Mouse (Mus musculus): ENCODE results near the gene Icam2. TPM values are rescaled to one million over a fixed set of nuclear protein-coding genes. Genes with fewer than 3 reads are reported as not detected.
A peak's percentile ranks its signal among the peaks of the same experiment; 100 is the strongest.

The Icam2 gene
- polyA plus RNA-seq, 1 experiment from 2014 or later = 24.5 TPM

DNA sequence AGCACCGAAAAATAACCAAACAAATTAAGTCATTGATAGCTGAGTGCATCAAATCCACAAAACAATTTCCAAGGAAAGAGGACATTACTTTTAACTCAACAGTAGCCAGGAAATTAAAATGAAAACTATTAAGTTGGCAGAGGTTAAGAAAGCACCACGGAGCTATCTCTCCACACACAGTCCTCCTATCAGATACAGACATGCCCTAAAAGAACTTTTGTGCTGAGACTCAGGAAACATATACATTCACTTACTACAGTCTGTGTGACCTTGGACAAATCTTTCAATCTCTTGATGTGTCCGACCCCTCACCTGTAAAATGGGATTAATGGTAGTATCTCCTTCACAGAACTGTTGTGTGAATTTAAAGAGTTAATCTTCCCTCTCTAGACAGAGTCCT, 1.5 kb downstream of the Icam2 start:
- Histone ChIP-seq H3K27me3 (ENCODE audit: control insufficient read depth, insufficient read depth, low read length) (no peaks in the 10 kb centered on the region), H3K9ac (ENCODE audit: low read length) (no peak overlapping the region), H3K4me2 (ENCODE audit: low read depth, severe bottlenecking) (no peak overlapping the region), H3K4me1 (ENCODE audit: control insufficient read depth, insufficient read depth, low read length) (no peaks in the 10 kb centered on the region), H3K27ac (replicated peaks; ENCODE audit: low read depth, low read length) (no peak overlapping the region), H3K36me3 (ENCODE audit: control insufficient read depth, insufficient read depth, low read length) (no peaks in the 10 kb centered on the region), H3K4me3 (ENCODE audit: low read depth, low read length) (no peak overlapping the region), H3K9me3 (ENCODE audit: control insufficient read depth, low read length) (no peaks in the 10 kb centered on the region)
- ATAC-seq (ENCODE audit: insufficient number of reproducible peaks, low FRiP score, low TSS enrichment, low read depth) = no peak
- WGBS = 88% methylated on average over 3 of the region's 3 CpGs
- no peak for DNase-seq (ENCODE audit: low spot score)

GRCm38 (mm10) chr11:106383051-106383790, 4.7 kb downstream of the Icam2 start:
- DNase-seq (ENCODE audit: low spot score) = no peak
- H3K9me3 ChIP-seq (ENCODE audit: control insufficient read depth, low read length) = no peaks in the 10 kb centered on the region
- H3K9ac ChIP-seq (ENCODE audit: low read length) = no peak overlapping the region
- no peaks in the 10 kb centered on the region for H3K4me1 ChIP-seq (ENCODE audit: control insufficient read depth, insufficient read depth, low read length)
- ATAC-seq (ENCODE audit: insufficient number of reproducible peaks, low FRiP score, low TSS enrichment, low read depth) = no peak
- 0 out of 2 replicates have a peak overlapping the region, but pooled peaks have one; percentile 4 for H3K4me2 ChIP-seq (ENCODE audit: low read depth, severe bottlenecking)
- H3K4me3 ChIP-seq (ENCODE audit: low read depth, low read length) = no peak overlapping the region
- WGBS = 83% methylated on average over 6 of the region's 6 CpGs
- H3K36me3 ChIP-seq (ENCODE audit: control insufficient read depth, insufficient read depth, low read length) = no peaks in the 10 kb centered on the region
- H3K27me3 ChIP-seq (ENCODE audit: control insufficient read depth, insufficient read depth, low read length) = no peaks in the 10 kb centered on the region
- H3K27ac ChIP-seq (replicated peaks; ENCODE audit: low read depth, low read length) = no peak overlapping the region

- Histone ChIP-seq H3K36me3 (ENCODE audit: control insufficient read depth, insufficient read depth, low read length) (no peaks in the 10 kb centered on the region), H3K9me3 (ENCODE audit: control insufficient read depth, low read length) (no peaks in the 10 kb centered on the region), H3K9ac (ENCODE audit: low read length) (no peak overlapping the region), H3K4me2 (ENCODE audit: low read depth, severe bottlenecking) (no peak overlapping the region), H3K27me3 (ENCODE audit: control insufficient read depth, insufficient read depth, low read length) (no peaks in the 10 kb centered on the region), H3K4me1 (ENCODE audit: control insufficient read depth, insufficient read depth, low read length) (no peaks in the 10 kb centered on the region), H3K27ac (replicated peaks; ENCODE audit: low read depth, low read length) (no peak overlapping the region), H3K4me3 (ENCODE audit: low read depth, low read length) (no peak overlapping the region)
- 76% methylated on average over 5 of the region's 5 CpGs for WGBS
- no peak for ATAC-seq (ENCODE audit: insufficient number of reproducible peaks, low FRiP score, low TSS enrichment, low read depth)
- DNase-seq (ENCODE audit: low spot score) = no peak
Measured at GRCm38 (mm10) chr11:106382424-106382823, 5.5 kb downstream of the Icam2 start.

- H3K36me3 ChIP-seq (ENCODE audit: control insufficient read depth, insufficient read depth, low read length) = no peaks in the 10 kb centered on the region
- no peak overlapping the region for H3K4me3 ChIP-seq (ENCODE audit: low read depth, low read length)
- H3K27ac ChIP-seq (replicated peaks; ENCODE audit: low read depth, low read length) = no peak overlapping the region
- H3K27me3 ChIP-seq (ENCODE audit: control insufficient read depth, insufficient read depth, low read length) = no peaks in the 10 kb centered on the region
- no peak overlapping the region for H3K4me2 ChIP-seq (ENCODE audit: low read depth, severe bottlenecking)
- no peaks in the 10 kb centered on the region for H3K9me3 ChIP-seq (ENCODE audit: control insufficient read depth, low read length)
- no peaks in the 10 kb centered on the region for H3K4me1 ChIP-seq (ENCODE audit: control insufficient read depth, insufficient read depth, low read length)
- 90% methylated on average over 7 of the region's 7 CpGs for WGBS
- DNase-seq (ENCODE audit: low spot score) (no peak), ATAC-seq (ENCODE audit: insufficient number of reproducible peaks, low FRiP score, low TSS enrichment, low read depth) (no peak)
- H3K9ac ChIP-seq (ENCODE audit: low read length) = no peak overlapping the region
Measured at GRCm38 (mm10) chr11:106381883-106382282, 6.0 kb downstream of the Icam2 start.

DNA sequence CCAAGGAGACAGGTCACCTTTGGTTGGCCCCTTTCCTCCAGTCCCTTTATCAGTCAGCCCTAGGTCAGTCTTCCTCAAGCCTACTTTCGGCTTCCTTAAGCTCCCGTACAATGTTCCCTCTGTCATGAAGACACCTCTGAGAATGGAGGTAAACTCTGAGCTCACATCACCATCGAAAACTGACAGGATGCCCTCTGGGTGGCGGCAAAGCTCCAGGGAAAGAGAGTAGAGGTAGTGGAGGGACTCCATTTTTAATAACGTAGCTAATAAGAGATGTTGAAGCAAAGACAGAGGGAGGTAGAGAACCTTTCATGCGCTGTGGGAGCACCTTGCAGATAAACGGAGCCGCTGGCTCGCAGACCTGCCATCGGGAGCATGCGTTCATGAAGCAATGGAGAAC, 6.9 kb downstream of the Icam2 start:
- 79% methylated on average over 11 of the region's 11 CpGs for WGBS
- DNase-seq (ENCODE audit: low spot score) (no peak), ATAC-seq (ENCODE audit: insufficient number of reproducible peaks, low FRiP score, low TSS enrichment, low read depth) (no peak)
- Histone ChIP-seq H3K4me3 (ENCODE audit: low read depth, low read length) (no peak overlapping the region), H3K9ac (ENCODE audit: low read length) (no peak overlapping the region), H3K4me2 (ENCODE audit: low read depth, severe bottlenecking) (no peak overlapping the region), H3K36me3 (ENCODE audit: control insufficient read depth, insufficient read depth, low read length) (no peaks in the 10 kb centered on the region), H3K4me1 (ENCODE audit: control insufficient read depth, insufficient read depth, low read length) (no peaks in the 10 kb centered on the region), H3K27me3 (ENCODE audit: control insufficient read depth, insufficient read depth, low read length) (no peaks in the 10 kb centered on the region), H3K27ac (replicated peaks; ENCODE audit: low read depth, low read length) (no peak overlapping the region), H3K9me3 (ENCODE audit: control insufficient read depth, low read length) (no peaks in the 10 kb centered on the region)

- H3K36me3 ChIP-seq (ENCODE audit: control insufficient read depth, insufficient read depth, low read length) = no peaks in the 10 kb centered on the region
- no peak overlapping the region for H3K4me3 ChIP-seq (ENCODE audit: low read depth, low read length)
- no peak for DNase-seq (ENCODE audit: low spot score)
- H3K9ac ChIP-seq (ENCODE audit: low read length) = no peak overlapping the region
- no peaks in the 10 kb centered on the region for H3K27me3 ChIP-seq (ENCODE audit: control insufficient read depth, insufficient read depth, low read length)
- H3K4me1 ChIP-seq (ENCODE audit: control insufficient read depth, insufficient read depth, low read length) = peaks cover 10% of the 10 kb centered on the region
- no peaks in the 10 kb centered on the region for H3K9me3 ChIP-seq (ENCODE audit: control insufficient read depth, low read length)
- no peak overlapping the region for H3K27ac ChIP-seq (replicated peaks; ENCODE audit: low read depth, low read length)
- ATAC-seq (ENCODE audit: insufficient number of reproducible peaks, low FRiP score, low TSS enrichment, low read depth) = 0 out of 2 replicates have a peak, but pooled peaks have one; percentile 13
- no peak overlapping the region for H3K4me2 ChIP-seq (ENCODE audit: low read depth, severe bottlenecking)
- 82% methylated on average over 5 of the region's 5 CpGs for WGBS
Measured at GRCm38 (mm10) chr11:106374979-106375378, 12.9 kb downstream of the Icam2 start.

DNA sequence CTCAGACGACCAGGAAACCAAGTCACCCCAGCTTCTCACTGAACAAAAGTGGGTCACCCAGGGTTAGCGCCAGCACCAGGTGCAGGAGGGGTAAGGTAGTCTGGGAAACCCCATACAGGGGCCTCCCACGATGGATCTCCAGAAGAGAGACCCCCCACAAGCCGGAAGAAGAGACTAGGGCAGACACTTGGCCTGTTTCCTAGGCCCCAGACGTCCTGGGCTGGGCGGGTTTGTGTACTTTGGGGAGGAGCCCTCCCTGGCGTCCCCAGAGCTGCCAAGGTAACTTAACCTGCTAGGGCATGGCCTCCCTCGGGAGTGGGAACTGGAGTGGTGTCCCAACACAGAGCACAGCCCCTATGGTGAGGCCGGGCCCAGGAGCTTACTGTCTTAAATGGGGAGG, 13.3 kb downstream of the Icam2 start:
- Histone ChIP-seq H3K4me3 (ENCODE audit: low read depth, low read length) (no peak overlapping the region), H3K4me2 (ENCODE audit: low read depth, severe bottlenecking) (no peak overlapping the region), H3K4me1 (ENCODE audit: control insufficient read depth, insufficient read depth, low read length) (peaks cover 10% of the 10 kb centered on the region), H3K36me3 (ENCODE audit: control insufficient read depth, insufficient read depth, low read length) (no peaks in the 10 kb centered on the region), H3K27me3 (ENCODE audit: control insufficient read depth, insufficient read depth, low read length) (no peaks in the 10 kb centered on the region), H3K27ac (replicated peaks; ENCODE audit: low read depth, low read length) (no peak overlapping the region), H3K9ac (ENCODE audit: low read length) (no peak overlapping the region), H3K9me3 (ENCODE audit: control insufficient read depth, low read length) (no peaks in the 10 kb centered on the region)
- no peak for DNase-seq (ENCODE audit: low spot score)
- WGBS = 59% methylated on average over 9 of the region's 9 CpGs
- ATAC-seq (ENCODE audit: insufficient number of reproducible peaks, low FRiP score, low TSS enrichment, low read depth) = no peak

- Histone ChIP-seq H3K9ac (ENCODE audit: low read length) (no peak overlapping the region), H3K36me3 (ENCODE audit: control insufficient read depth, insufficient read depth, low read length) (no peaks in the 10 kb centered on the region), H3K27me3 (ENCODE audit: control insufficient read depth, insufficient read depth, low read length) (no peaks in the 10 kb centered on the region), H3K9me3 (ENCODE audit: control insufficient read depth, low read length) (no peaks in the 10 kb centered on the region), H3K27ac (replicated peaks; ENCODE audit: low read depth, low read length) (no peak overlapping the region), H3K4me1 (ENCODE audit: control insufficient read depth, insufficient read depth, low read length) (peaks cover 10% of the 10 kb centered on the region), H3K4me2 (ENCODE audit: low read depth, severe bottlenecking) (no peak overlapping the region), H3K4me3 (ENCODE audit: low read depth, low read length) (no peak overlapping the region)
- DNase-seq (ENCODE audit: low spot score) (no peak), ATAC-seq (ENCODE audit: insufficient number of reproducible peaks, low FRiP score, low TSS enrichment, low read depth) (no peak)
- WGBS = 47% methylated on average over 11 of the region's 11 CpGs
Measured at GRCm38 (mm10) chr11:106373998-106374397, 13.9 kb downstream of the Icam2 start.

GRCm38 (mm10) chr11:106366316-106366715, 21.6 kb downstream of the Icam2 start:
- Histone ChIP-seq H3K4me1 (ENCODE audit: control insufficient read depth, insufficient read depth, low read length) (no peaks in the 10 kb centered on the region), H3K9me3 (ENCODE audit: control insufficient read depth, low read length) (no peaks in the 10 kb centered on the region), H3K36me3 (ENCODE audit: control insufficient read depth, insufficient read depth, low read length) (no peaks in the 10 kb centered on the region), H3K4me3 (ENCODE audit: low read depth, low read length) (no peak overlapping the region), H3K27ac (replicated peaks; ENCODE audit: low read depth, low read length) (no peak overlapping the region), H3K27me3 (ENCODE audit: control insufficient read depth, insufficient read depth, low read length) (no peaks in the 10 kb centered on the region), H3K4me2 (ENCODE audit: low read depth, severe bottlenecking) (no peak overlapping the region), H3K9ac (ENCODE audit: low read length) (no peak overlapping the region)
- 12% methylated on average over 3 of the region's 3 CpGs for WGBS
- ATAC-seq (ENCODE audit: insufficient number of reproducible peaks, low FRiP score, low TSS enrichment, low read depth) (no peak), DNase-seq (ENCODE audit: low spot score) (peak; percentile 86)
